Mouse (Mus musculus) heart, postnatal 36 days (tissue): ENCODE measurements around the gene Itgb5. TPM values are rescaled to one million over a fixed set of nuclear protein-coding genes. Genes with fewer than 3 reads are reported as not detected.
A peak's percentile ranks its signal among the peaks of the same experiment; 100 is the strongest.

Experiments
- DNase-seq, 2 experiments: peaks; one replicate each; pipeline ENCODE4 v3.0.0; 2021 to 2022
- intact Hi-C: fragments of 180-260 bp; cut with DNase I; formaldehyde crosslinking; loops from one replicate; pipeline ENCODE4 v1.15.1; 2025
- total RNA-seq, 2 experiments: library from RNA; stranded (reverse); gene quantifications; 2 replicates each; pipeline ENCODE4 v1.2.3; 2021

Gene Itgb5
- total RNA-seq: 10 to 100 TPM; 87.2 to 94.3 TPM

DNA sequence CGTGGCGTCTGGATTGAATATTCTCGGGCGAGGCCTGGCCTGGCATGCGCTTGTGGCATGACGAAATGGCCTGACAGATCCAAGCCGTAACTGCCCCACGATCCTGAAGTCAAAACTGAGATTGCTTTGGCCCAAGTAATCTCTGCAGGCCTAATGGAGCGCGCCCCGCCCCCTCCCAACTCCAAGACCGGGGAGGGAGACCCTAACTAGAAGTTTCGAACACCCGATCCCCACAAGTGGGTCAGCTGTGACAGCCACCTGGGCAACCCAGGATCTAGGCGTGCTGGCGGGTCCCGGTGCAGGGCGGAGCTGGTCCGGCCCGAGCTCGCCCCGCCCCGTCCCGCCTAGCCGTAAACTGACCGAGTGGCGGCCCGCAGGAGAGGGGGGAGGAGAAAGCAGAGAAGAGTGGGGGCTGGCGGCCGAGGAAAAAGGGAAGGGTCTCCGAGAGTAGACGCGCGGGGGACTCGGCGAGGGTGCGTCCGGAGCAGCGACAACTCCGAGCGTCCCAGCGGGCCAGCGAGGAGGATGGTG, at the start of gene Itgb5:
Gene Itgb5 (plus strand): TSS at position 365 of the 531 bp plus-strand sequence.
- intact Hi-C loops: no loop called here

DNA sequence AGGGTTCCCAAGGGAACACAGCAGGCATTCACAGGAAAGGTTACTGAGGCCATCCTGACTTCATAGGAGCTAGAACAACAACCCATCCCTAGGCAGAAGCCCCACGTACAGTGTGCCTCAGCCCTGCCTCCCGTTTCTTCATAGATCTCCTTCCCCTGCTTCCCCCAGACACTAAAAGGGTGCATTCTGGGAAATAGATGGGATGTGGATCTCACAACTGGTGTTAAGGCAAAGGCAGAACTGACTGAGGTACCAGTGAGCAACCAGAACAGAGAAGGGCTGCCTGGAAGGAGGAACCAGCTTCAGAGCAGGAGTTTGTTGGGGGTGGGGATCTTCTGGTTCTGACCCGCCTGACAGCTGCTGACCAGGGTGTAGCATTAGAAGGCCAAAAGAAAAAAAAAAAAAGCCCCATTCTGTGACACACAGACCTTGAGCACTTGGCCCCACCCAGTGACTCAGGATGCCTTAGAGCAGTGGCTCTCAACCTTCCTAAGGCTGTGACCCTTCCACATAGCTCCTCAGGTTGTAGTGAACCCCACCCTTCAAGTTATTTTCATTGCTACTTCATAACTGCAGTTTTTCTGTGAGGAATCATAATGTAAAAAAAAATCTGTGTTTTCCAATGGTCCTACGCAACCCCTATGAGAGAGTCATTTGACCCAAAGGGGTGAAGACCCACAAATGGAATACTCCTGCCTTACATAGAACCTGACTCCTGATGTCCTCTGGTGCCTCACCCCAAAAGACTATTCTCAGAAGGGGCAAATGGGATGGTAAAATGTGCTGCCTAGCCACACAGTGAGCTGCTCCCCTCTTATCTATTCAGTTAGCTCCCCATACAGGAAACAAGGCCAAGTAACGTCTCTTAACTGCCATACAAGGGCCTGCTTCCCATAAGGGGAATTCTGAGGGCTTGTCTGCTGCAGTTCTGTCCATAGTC, 47.4 kb upstream of the Itgb5 start:
- no peak for DNase-seq
- intact Hi-C loops: no loop called here

More for the DNA sequence above, at the start of gene Itgb5:
- DNase-seq: peak; percentile 81 to 86

DNA sequence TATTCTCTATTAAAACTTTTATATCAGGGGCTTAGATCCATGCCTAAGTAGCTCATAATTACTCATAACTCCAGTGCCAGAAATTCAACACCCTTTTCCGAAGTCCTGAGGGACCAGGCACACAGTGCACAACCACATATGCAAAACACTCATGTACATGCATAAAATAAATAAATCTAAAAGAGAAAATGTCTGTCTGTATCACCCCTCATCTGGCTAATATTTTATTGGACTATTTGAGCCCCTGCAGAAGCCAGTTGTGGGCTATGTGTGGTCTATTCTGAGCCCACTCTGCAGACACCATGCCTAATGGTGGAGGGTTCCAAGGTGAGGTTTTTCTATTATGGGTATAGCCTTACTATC, 46.8 kb upstream of the Itgb5 start:
- intact Hi-C loops: no loop called here
- no peak for DNase-seq

DNA sequence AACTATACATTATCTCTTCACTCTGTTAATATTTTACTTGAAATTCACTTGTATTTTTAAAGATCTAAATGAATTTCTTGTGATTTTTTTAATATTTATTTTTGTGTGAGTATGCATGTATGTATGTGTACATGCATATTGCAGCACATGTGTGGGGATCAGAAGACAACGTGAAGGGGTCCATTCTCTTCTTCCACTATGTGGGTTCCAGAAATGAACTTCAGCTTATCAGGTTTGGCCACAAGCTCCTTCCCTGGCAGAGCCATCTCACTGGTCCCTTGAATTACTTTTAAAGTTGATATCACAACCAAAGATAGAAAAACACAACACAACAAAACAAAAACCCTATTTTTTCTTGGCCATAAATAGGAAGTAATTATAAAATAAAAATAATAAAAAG, 44.9 kb upstream of the Itgb5 start:
- DNase-seq: no peak
- intact Hi-C loops: no loop called here

DNA sequence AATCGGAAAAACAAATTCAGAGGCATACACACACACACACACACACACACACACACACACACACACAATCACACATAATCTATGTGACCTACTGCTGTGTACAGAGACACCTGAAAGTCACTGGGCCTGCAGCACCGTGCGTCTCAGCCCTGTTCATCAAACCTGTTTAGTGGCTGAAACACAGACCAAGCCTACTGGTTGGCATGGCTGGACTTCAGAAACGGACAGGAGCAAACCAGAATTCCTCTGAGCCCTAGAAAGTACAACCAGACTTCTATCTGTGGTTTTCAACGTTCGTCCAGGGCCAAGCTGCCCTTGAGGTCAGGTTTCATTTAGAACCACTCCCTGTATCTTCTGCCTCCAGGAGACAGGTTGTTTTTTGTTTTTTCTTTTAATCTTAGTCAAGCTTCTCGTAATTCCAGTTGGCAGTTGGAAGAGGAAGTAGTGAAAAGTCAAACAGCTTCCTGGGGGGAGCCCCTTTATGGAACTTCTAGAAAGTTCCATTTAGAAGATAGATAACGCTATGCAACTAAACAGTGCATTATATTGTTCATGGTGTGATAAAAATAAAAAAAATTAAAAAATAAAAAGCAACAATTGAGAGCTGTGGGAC, 44.3 kb upstream of the Itgb5 start:
- DNase-seq: no peak
- intact Hi-C loops: no loop called here

DNA sequence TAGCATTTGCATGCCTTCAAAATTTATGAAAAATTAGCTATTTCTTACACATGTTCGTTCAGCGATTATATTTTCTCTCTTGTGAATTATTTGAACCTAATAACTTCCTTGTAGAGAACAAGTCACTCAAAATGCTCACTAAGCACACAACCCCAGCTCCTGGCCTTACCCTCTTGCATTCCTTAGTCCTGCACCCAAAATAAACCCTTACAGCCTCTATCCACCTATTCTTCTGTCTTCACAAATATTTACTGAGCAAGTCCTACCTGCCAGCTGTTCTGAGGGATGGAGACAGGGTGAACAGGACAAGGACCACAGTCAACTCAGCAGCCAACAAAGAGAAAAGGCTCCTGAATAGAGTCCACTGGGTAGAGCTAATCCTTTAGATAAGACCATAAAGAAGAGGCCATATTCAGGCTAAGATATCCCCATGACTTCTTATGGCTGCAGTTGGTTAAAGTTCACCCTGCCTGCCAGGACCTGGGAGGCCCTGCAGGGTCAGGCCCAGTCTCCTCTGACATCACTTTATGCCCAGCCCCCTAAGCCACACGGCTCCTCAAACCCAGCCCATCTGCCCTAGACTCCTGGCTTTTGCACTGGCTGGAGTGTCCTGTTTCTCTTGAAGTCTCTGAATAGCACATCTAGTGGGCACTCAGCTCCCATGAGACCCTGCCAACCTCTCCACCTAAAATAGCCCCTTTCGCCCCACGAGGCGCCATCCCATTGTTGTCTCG, 42.6 kb upstream of the Itgb5 start:
- intact Hi-C loops: no loop called here
- DNase-seq: no peak

DNA sequence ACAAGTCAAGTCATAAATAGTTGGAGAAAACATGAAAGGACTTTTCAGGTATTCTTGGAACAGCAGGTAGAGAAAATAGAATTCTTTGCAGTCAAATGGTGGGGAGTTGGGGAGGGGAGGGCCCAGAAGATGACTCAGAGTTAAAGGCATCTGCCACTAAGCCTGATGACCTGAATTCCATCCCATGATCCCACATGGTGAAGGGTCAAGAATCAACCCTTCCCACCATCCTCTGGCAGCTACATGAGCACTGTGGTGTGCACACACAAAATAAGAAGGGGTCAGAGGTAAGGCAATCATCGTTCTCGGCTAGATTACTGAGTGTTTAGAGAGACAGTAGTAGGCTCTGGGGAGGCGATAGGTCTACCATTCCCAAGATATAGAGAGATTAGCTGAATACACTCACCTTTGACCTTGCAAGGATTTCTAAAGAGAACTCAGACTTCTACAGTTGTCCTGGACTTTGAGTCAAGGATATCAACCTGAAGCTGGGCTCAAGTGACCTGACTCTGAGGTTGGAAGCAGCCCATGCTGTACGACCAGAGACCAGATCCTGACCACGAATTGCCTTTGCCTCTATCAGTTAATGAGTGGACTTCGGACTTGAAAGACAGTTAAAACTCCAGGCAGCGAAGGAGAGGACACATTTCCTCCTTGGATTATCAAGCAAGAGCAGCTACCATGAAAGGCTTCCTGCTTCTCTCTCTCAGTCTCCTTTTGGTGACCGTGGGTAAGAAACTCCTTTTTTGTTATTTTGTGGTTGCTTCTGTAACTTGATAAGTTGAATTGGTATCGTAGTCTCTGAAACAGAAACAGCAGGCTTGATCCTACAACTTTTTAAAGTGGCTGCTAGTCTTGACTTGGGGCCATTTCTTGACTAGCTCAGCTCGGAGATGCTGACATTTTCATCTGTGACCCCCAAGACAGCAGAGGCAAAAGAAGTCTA, 35.3 kb upstream of the Itgb5 start, which contains the start of gene Muc13:
Gene Muc13 (plus strand): TSS at position 192 of the 946 bp plus-strand sequence.
- intact Hi-C loops: no loop called here
- no peak for DNase-seq

DNA sequence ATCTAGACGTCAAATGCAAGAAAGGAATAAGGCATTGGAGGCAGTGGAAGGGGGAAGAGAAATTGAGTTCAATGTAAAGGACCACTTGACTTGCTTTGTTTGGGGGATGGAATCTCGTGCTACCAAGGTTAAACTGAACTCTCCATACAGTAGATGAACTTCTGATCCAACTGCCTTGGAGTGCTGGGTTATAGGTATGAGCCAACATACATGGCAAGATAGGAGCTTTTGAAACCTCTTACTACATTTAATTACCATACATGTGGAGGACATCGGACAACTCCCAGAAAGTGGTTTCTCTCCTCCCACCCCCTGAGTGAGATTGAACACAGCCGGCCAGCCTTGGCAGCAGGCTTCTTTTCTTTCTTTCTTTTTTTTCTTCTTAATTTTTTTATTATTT, 34.4 kb upstream of the Itgb5 start:
- no peak for DNase-seq
- intact Hi-C loops: no loop called here

DNA sequence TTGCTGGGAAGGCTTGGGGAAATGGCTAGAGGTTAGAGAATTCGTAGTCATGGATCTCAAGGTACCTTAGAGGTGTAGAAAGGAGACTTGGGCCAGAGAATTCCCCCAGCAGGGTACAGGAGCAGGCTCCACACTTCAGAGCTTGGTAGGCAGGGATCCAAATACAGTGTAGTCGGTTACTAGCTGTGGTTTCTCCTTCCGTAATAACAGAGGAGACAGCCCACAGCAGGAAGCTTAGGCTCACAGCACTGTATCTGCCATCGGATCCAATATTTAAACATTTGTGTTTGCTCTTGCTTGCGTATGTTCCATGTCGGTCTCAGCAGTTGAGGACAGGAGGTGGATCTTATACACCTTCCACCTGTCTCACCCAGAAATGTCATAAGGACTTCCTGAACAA, 33.6 kb upstream of the Itgb5 start:
- intact Hi-C loops: loop anchor here (2.0 kb wide), 1 partner anchor 51 kb away; no protein-coding TSS in a partner anchor
- DNase-seq: no peak

DNA sequence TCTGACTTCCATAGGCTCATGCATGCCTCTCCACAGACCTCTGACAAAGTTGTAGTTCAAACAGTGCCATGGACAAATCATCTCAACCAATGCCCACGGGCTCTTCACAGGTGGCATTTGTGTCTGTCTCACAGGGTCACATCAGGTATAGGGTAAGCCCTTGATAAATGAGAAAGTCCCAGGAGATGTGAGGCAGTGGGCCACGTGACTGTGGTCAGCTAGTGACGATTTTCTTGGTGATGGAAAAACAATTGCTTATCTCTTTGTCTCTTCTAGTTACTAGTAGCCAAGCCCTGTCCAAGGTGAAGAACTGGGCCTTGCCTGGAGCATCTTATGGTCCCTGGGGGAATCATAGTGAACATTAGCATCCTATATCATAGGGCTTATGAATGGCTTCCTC, 32.7 kb upstream of the Itgb5 start:
- intact Hi-C loops: loop anchor here (2.0 kb wide), 1 partner anchor 52 kb away; no protein-coding TSS in a partner anchor

DNA sequence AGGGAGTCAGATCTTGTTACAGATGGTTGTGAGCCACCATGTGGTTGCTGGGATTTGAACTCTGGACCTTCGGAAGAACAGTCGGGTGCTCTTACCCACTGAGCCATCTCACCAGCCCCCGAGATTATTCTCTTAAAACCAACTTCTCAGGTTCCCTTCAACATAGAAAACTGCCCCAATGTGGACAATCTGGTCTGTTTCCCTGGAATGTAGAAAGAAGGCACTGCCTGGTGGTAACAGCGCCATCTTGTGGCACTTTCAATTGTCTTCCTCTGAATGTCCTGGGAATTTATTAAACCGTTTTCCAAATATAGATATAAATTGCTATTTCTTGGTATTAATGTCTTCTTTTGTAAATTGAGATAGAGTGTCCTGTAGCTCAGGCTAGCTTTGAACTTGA, 31.6 kb upstream of the Itgb5 start:
- intact Hi-C loops: loop anchor here (1.0 to 2.0 kb wide), 3 partner anchors 53 to 492 kb away; no protein-coding TSS in a partner anchor
- DNase-seq: peak; percentile 61 to 75

More for the DNA sequence above, 32.7 kb upstream of the Itgb5 start:
- DNase-seq: no peak

DNA sequence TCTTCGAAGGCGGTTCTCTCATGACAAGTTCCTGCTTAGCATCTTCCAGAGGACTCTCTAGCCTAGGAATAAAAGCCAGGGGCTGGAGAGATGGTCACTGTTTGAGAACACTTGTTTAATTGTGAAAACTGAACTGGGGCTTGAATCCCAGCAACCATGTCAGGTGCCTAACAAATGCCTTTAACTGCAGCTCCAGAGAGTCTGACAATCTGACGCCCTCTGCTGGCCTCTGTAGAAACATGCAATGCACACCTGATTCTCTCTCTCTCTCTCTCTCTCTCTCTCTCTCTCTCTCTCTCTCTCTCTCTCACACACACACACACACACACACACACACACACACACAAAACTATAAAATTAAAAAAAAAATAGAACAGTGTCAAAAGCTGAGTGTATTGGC, 19.5 kb upstream of the Itgb5 start:
- DNase-seq: no peak
- intact Hi-C loops: no loop called here

DNA sequence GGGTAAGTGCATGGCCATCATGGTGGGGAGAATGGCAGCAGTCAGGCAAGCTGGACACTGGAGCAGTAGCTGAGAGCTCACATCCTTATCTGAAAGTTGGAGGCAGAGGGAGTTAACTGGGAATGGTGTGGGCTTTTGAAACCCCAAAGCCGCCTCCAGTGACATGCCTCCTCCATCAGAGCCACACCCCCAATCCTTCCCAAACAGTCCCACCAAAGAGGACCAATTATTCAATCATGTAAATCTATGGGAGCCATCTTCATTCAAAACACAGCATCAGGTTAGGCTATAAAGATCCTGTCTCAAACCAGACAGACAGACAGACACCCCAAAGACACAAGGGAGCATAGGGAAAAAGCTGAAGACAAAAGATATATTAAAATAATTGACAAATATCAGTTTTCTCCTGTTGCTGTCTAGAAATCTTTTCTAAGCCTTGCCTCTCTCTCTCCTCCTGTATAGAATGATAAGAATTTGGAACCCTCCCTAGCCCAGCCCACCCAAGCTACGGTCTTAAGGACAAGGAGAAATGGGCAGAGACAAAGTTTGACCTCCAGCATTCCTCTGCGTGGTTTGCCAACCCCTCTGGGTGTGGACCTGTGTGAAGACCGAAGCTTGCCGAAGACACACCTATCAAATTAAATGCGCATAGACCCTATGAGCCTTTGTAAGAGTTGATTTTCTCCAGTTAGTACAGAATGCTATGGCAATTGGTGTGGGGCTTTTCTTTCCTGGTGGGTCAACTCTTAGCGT, 10.9 kb upstream of the Itgb5 start:
- no peak for DNase-seq
- intact Hi-C loops: no loop called here

DNA sequence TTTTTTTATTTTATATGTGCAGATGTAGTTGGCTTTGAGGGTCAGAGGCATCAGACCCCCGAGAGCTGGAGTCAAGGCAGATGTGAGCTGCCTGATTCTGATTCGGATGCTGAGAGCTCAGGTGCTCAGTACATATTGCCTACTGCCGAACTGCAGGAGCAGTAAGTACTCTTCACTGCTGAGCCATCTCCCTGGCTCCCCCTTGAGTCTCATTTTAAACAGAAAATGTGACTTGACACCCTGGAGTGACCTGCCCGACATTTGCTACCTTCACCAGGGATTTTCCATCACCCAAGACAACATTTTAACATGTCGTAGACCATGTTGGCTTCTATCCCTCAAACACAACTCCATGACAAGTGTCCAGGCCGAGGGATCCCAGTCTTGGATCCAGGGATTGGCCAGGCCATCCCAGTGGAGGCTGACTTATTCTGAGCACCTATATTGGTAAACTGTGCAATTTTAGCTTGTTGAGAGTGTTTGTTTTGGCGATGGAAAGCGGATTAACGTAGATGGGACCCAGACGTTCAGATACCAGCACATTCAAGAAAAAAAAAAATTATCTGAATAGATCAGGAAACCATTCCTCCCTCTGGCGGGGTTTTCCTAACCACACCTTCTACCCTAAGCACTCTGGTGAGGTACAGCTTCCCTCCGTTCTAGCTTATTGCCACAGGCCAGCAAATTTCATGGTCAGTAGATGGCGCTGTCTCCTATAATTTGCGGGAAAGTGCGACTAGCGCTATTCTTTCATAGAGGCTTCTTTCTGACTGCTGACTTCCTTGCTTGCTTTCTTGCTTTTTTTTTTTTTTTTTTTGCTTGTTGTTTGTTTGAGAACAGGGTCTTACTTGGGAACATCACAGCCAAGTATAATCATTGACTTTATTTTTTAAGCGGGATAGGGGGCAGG, 8.9 kb upstream of the Itgb5 start:
- intact Hi-C loops: loop anchor here (1.0 to 2.0 kb wide), 3 partner anchors 131 to 294 kb away; no protein-coding TSS in a partner anchor
- DNase-seq: peak; percentile 91 to 95

DNA sequence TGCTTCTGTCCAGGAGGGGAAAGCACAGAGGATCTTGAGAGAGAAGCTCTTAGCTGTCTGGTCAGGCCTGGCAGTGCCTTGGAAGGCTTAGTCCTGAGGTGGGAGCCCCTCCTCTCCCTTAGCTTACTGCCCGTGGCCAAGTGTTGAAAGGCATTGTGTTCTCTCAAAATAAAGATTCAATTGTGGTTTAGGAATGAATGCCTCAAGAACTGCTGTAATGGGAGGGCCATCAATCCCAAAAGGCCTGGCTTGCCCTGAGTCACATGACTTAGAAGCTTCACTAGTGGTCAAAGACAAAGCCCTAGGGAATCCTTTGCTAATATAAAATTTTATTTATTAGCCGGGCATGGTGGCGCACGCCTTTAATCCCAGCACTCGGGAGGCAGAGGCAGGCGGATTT, 4.9 kb upstream of the Itgb5 start:
- DNase-seq: no peak
- intact Hi-C loops: no loop called here

DNA sequence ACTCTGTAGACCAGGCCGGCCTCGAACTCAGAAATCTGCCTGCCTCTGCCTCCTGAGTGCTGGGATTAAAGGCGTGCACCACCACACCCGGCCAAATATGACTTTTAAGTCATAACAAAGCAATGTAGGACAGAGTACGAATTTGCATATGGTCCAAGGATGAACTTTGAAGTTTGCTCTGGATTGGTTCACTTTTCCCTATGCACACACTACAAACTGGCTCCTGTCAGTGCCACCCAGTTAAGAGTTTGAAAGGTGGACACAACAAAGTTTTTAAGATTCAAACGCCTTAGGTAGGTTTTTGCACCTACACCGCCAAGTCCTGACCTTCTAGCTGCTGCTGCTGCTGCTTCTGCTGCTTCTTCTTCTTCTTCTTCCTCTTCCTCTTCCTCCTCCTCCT, 969 bp upstream of the Itgb5 start:
- intact Hi-C loops: no loop called here
- no peak for DNase-seq

DNA sequence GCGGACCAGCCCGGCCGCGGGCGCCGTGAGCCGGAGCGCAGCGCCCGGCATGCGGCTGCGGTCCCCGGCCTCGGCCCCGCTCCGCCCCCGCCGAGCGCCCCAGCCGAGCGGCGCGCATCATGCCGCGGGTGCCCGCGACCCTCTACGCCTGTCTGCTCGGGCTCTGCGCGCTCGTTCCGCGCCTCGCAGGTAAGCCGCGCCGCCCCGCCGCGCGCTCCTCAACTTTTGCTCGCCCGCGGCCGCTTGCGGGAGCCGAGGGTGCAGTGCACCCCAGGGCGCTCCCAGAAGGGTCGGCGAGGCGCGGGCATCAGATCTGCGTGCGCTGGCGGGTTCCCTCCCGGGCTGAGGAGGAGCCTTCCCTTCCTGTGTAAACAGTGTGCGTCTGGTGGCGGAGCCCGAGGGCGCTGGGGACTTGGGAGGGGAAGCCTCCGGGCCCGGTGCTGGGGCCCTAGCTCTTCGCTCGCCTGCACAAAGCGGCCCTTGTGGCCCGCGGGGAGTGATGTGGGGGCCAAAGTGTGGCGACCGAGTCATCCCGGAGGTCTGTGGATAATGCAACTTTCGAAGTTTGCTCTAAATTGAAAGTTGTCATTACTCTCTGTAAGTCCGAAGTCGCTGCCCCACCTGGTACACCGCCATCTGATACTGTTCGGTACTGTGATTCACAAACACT, 512 bp downstream of the Itgb5 start:
- peak; percentile 55 to 77 for DNase-seq
- intact Hi-C loops: loop anchor here (2.0 kb wide), 2 partner anchors 31 to 63 kb away; no protein-coding TSS in a partner anchor
